Mouse (Mus musculus) thymus, adult 2 months (tissue): ENCODE results near the gene Agps.

ENCODE experiments used
- CTCF ChIP-seq: fragments of 200-500 bp; IDR thresholded peaks from 2 replicates; pipeline ENCODE4 v1.5.1; 2012; ENCODE audit warnings: mild to moderate bottlenecking, control low read depth, low read length, moderate library complexity, borderline replicate concordance; ENCODE audit not compliant: control insufficient read depth, poor library complexity, insufficient read depth; ENCODE audit errors: extremely low read depth
- POLR2A ChIP-seq: fragments of 200-500 bp; IDR thresholded peaks from 2 replicates; pipeline ENCODE4 v1.6.1; 2012; ENCODE audit warnings: mild to moderate bottlenecking, low read length, control low read depth, moderate library complexity; ENCODE audit not compliant: control insufficient read depth, poor library complexity, insufficient read depth; ENCODE audit errors: extremely low read depth

DNA sequence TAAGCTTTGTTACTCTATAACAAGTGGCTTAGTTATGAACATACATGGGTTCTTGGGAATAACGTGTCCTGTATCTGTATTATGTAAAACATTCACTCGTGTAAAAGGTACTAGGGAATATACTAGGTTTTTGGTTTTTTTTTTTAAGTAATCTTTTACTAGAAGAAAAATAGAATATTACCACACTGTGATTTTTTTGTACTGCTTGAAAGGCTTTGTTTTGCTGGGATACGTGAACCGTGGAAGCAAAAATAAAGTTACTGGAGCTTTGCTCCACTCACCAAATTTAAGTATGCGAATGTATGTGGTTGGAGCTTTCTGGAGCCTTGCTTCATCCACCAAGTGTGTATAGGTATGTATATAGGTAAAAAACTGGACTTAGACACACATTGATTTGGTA, 24.5 kb upstream of the Agps start:
- TF ChIP-seq POLR2A: no peak
- no peak for TF ChIP-seq CTCF
